Mouse (Mus musculus) liver, postnatal 0 days (tissue): Measurements from ENCODE around the gene Gm7995. TPM values are rescaled to one million over a fixed set of nuclear protein-coding genes. Genes with fewer than 3 reads are reported as not detected.
"Not testable (repeated sequence)": the region's sequence is repeated elsewhere in the genome, so short reads cannot be mapped to it uniquely, and the experiment has no call there.

Experiments used
- ATAC-seq: fragments of 200-750 bp; cut with Nextera tagmentation; 2 replicates; pipeline ENCODE4 v1.8.0; 2017; ENCODE audit warnings: mild to moderate bottlenecking, moderate library complexity
- DNase-seq: peaks from one replicate; pipeline ENCODE4 v3.0.0-alpha.2; 2016
- H3K27ac ChIP-seq: fragments of 300-500 bp; sonication (generic); 2 replicates; pipeline ENCODE4 v1.5.1; 2014; ENCODE audit warnings: antibody characterized with exemption, moderate library complexity, mild to moderate bottlenecking, low read depth
- H3K27me3 ChIP-seq: fragments of 300-500 bp; sonication (generic); 2 replicates; pipeline ENCODE4 v1.6.1; 2014; ENCODE audit warnings: low read length, control low read depth, mixed read lengths; ENCODE audit not compliant: insufficient read depth
- H3K36me3 ChIP-seq: fragments of 300-500 bp; sonication (generic); replicated peaks from 2 replicates; pipeline ENCODE4 v1.6.1; 2014; ENCODE audit warnings: mild to moderate bottlenecking, control low read depth, low read length, moderate library complexity, mixed read lengths; ENCODE audit not compliant: insufficient read depth
- H3K4me1 ChIP-seq: fragments of 300-500 bp; sonication (generic); 2 replicates; pipeline ENCODE4 v1.6.1; 2014; ENCODE audit warnings: antibody characterized with exemption, mild to moderate bottlenecking, control low read depth; ENCODE audit not compliant: insufficient read depth
- H3K4me2 ChIP-seq: fragments of 300-500 bp; sonication (generic); 2 replicates; pipeline ENCODE4 v1.6.1; 2014; ENCODE audit warnings: low read depth, mild to moderate bottlenecking, low read length, moderate library complexity, mixed read lengths
- H3K4me3 ChIP-seq: fragments of 300-500 bp; sonication (generic); 2 replicates; pipeline ENCODE4 v1.5.1; 2014; ENCODE audit warnings: low read depth, low read length
- H3K9ac ChIP-seq: fragments of 300-500 bp; sonication (generic); replicated peaks from 2 replicates; pipeline ENCODE4 v1.6.1; 2014; ENCODE audit warnings: mild to moderate bottlenecking, moderate library complexity
- H3K9me3 ChIP-seq: fragments of 300-500 bp; sonication (generic); 2 replicates; pipeline ENCODE4 v1.6.1; 2016; ENCODE audit warnings: mild to moderate bottlenecking, control low read depth, low read length, mixed read lengths
- WGBS: fragments of 180-500 bp; shearing (Covaris S2); extraction: QIAGEN DNeasy Blood & Tissue Kit; methylation state at CpG from one replicate; pipeline ENCODE4 v1.1.7; 2014; ENCODE audit not compliant: insufficient replicate concordance; 5-methylcytosine and 5-hydroxymethylcytosine counted together
- microRNA-seq: library from miRNA; unstranded; fragments of <30 nt; microRNA quantifications from one replicate; pipeline ENCODE4, GENCODE M21; 2016
- polyA plus RNA-seq: library from polyadenylated mRNA; unstranded; fragments of >200 nt; fragmentation: Nextera tagmentation; extraction: Ambion mirVana; gene quantifications from 2 replicates; pipeline ENCODE4 v1.2.1, GENCODE M21; 2015

The Gm7995 gene
- polyA plus RNA-seq = not detected in 2 replicates

DNA sequence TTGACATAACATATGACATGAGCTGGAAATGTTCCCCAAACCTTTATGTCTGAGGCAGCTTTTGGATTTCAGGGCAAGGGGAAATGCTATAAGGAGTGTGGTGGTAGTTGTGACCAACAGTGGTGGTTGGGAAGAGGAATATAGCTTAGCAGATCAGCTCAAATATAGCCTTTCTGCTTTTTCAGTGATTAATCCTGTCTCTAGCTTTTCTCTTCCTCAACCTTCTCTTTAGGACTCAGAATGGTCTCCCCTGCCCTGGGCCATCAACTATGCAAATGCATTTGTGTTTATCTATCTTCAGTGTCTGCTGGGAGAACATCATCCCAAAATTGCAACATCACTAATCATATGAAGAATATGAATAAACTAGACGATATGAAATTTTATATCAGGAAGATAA lies at the start of gene Gm7995:
Gene Gm7995 (plus strand): TSS at position 301 of the 400 bp plus-strand sequence.
- not testable (repeated sequence) for H3K4me2 ChIP-seq, H3K4me3 ChIP-seq, H3K9me3 ChIP-seq, H3K27me3 ChIP-seq, DNase-seq, H3K9ac ChIP-seq, H3K36me3 ChIP-seq, H3K4me1 ChIP-seq, H3K27ac ChIP-seq, ATAC-seq
- WGBS = no CpG with 5 or more reads among the region's 1 CpGs

DNA sequence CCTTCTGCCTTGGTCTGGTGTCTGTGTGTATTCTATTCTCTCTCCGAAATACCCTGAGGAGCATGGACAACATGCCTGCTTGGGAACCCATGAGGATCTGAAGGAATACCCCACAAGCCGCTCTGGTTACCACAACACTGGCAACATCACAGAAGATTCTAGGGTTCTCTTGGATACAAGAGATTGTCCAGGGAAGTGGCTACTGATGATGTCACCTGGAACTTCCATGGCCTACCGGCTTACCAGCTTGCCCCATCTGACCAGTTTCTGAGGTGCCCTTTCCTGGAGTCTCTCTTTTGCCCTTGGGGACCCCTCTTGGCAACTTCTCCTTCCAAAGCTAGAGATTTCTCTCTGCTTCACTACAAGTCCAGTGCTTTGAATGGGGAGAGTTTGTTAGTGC lies 12.8 kb upstream of the Gm7995 start, which contains the start of gene Gm9611:
Gene Gm9611 (minus strand): TSS at position 101 of the 400 bp plus-strand sequence.
- not testable (repeated sequence) for H3K9ac ChIP-seq, H3K27me3 ChIP-seq, DNase-seq, H3K27ac ChIP-seq, H3K36me3 ChIP-seq, H3K9me3 ChIP-seq, H3K4me1 ChIP-seq, ATAC-seq, H3K4me2 ChIP-seq, H3K4me3 ChIP-seq
- no CpG with 5 or more reads among the region's 3 CpGs for WGBS

Small RNAs within 50 kb of the gene (microRNA-seq; reads per million reads assigned to microRNA genes)
- gene Gm25208 = not detected
- gene Gm25892 = not detected

Other genes starting within 250 kb of the Gm7995 start
- not detected in 2 replicates for gene Gm7951, start 192.8 kb upstream of the Gm7995 start, polyA plus RNA-seq
- gene Gm17027, start 147.6 kb upstream of the Gm7995 start, polyA plus RNA-seq = not detected in 2 replicates
- gene Gm3573, start 119.4 kb upstream of the Gm7995 start, polyA plus RNA-seq = not detected in 2 replicates
- not detected in 2 replicates for gene Gm17026, start 50.2 kb upstream of the Gm7995 start, polyA plus RNA-seq
- gene Gm9611, start 12.9 kb upstream of the Gm7995 start, polyA plus RNA-seq = not detected in 2 replicates
- gene Gm8005, start 129.5 kb downstream of the Gm7995 start, polyA plus RNA-seq = not detected in 2 replicates
- not detected in 2 replicates for gene Gm8011, start 153.7 kb downstream of the Gm7995 start, polyA plus RNA-seq
- not detected in 2 replicates for gene Gm8020, start 192.1 kb downstream of the Gm7995 start, polyA plus RNA-seq
- not detected in 2 replicates for gene Gm8024, start 214.1 kb downstream of the Gm7995 start, polyA plus RNA-seq